Mouse (Mus musculus) CH12.LX (cell line): Measurements from ENCODE around the gene Vsnl1.

ENCODE experiments used
- CHD2 ChIP-seq: IDR thresholded peaks from 2 replicates; pipeline ENCODE4 v1.6.1; 2011; ENCODE audit warnings: low read length, improper control_type of control experiment
- CTCF ChIP-seq, 2 experiments: IDR thresholded peaks in 1 of 2; conservative IDR thresholded peaks in 1 of 2; 2 replicates each; pipeline ENCODE4 v1.5.1; 2011 to 2012; ENCODE audit warnings: low read depth in 2 of 2, low read length in 2 of 2, improper control_type of control experiment in 1 of 2, inconsistent platforms in 1 of 2, mild to moderate bottlenecking in 1 of 2, moderate library complexity in 1 of 2
- EP300 ChIP-seq: IDR thresholded peaks from 2 replicates; pipeline ENCODE4 v1.6.1; 2011; ENCODE audit warnings: low read length, improper control_type of control experiment
- ETS1 ChIP-seq: conservative IDR thresholded peaks from 2 replicates; pipeline ENCODE4 v1.6.1; 2012; ENCODE audit warnings: low read depth, mild to moderate bottlenecking, inconsistent platforms, low read length, improper control_type of control experiment, moderate library complexity
- JUND ChIP-seq: conservative IDR thresholded peaks from 2 replicates; pipeline ENCODE4 v1.6.1; 2011; ENCODE audit warnings: low read depth, low read length, improper control_type of control experiment
- NRF1 ChIP-seq: IDR thresholded peaks from 2 replicates; pipeline ENCODE4 v1.6.1; 2014; ENCODE audit warnings: low read depth, mild to moderate bottlenecking, inconsistent platforms, low read length, improper control_type of control experiment, moderate library complexity
- POLR2A ChIP-seq: IDR thresholded peaks from 2 replicates; pipeline ENCODE4 v1.6.1; 2011; ENCODE audit warnings: low read depth, mild to moderate bottlenecking, improper control_type of control experiment, low read length
- POLR2AphosphoS2 ChIP-seq: IDR thresholded peaks from 2 replicates; pipeline ENCODE4 v1.6.1; 2011; ENCODE audit warnings: low read depth, low read length, improper control_type of control experiment
- RAD21 ChIP-seq: IDR thresholded peaks from 2 replicates; pipeline ENCODE4 v1.6.1; 2011; ENCODE audit warnings: low read depth, mild to moderate bottlenecking, low read length, improper control_type of control experiment, moderate library complexity
- SIN3A ChIP-seq: IDR thresholded peaks from 2 replicates; pipeline ENCODE4 v1.6.1; 2012; ENCODE audit warnings: low read length, improper control_type of control experiment, inconsistent platforms
- SMC3 ChIP-seq: IDR thresholded peaks from 2 replicates; pipeline ENCODE4 v1.6.1; 2011; ENCODE audit warnings: low read depth, low read length, improper control_type of control experiment
- UBTF ChIP-seq: IDR thresholded peaks from 2 replicates; pipeline ENCODE4 v1.6.1; 2012; ENCODE audit warnings: low read depth, mild to moderate bottlenecking, inconsistent platforms, low read length, improper control_type of control experiment, moderate library complexity
- ZC3H11A ChIP-seq: IDR thresholded peaks from 2 replicates; pipeline ENCODE4 v1.6.1; 2012; ENCODE audit warnings: low read depth, mild to moderate bottlenecking, inconsistent platforms, low read length, improper control_type of control experiment
- ZMIZ1 ChIP-seq: IDR thresholded peaks from 2 replicates; pipeline ENCODE4 v1.6.1; 2012; ENCODE audit warnings: low read depth, mild to moderate bottlenecking, inconsistent platforms, low read length, improper control_type of control experiment

GRCm38 (mm10) chr12:11395470-11395869 is 40.9 kb downstream of the Vsnl1 start:
- TF ChIP-seq CTCF (conservative IDR thresholded peaks at IDR 0.05 in 1 of 2, IDR thresholded peaks at IDR 0.05 in 1 of 2; ENCODE audit: low read depth in 2 of 2, low read length in 2 of 2) (no peak), CHD2 (no peak), ZMIZ1 (no peak), POLR2AphosphoS2 (no peak), ZC3H11A (no peak), SIN3A (no peak), EP300 (no peak), POLR2A (no peak), UBTF (no peak), JUND (no peak), ETS1 (no peak), RAD21 (no peak), SMC3 (no peak), NRF1 (no peak)
